Mouse (Mus musculus) mesoderm, embryonic 11.5 days (tissue): ENCODE results near the gene H2-DMb1.

ENCODE experiments used
- DNase-seq: peaks from one replicate; pipeline ENCODE4 v3.0.0-alpha.2; 2012; ENCODE audit warnings: low read depth, low spot score

The H2-DMb1 gene

DNA sequence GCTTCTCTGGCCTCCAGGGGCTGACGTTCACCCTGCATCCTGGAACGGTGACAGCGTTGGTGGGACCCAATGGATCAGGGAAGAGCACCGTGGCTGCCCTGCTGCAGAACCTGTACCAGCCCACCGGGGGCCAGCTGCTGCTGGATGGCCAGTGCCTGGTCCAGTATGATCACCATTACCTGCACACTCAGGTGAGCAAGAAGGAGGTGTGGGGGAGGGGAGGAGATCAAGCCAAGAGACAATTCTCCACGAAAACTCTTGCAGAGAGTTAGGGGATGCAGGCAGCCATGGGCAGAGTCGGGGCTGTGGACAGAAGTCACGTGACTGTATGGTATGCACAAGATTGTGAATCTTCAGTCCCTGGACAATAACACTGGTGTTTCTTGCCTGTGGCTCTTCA lies 40.6 kb downstream of the H2-DMb1 start:
- DNase-seq: no peak

GRCm38 (mm10) chr17:34194723-34195122 lies 41.9 kb downstream of the H2-DMb1 start:
- no peak for DNase-seq

DNA sequence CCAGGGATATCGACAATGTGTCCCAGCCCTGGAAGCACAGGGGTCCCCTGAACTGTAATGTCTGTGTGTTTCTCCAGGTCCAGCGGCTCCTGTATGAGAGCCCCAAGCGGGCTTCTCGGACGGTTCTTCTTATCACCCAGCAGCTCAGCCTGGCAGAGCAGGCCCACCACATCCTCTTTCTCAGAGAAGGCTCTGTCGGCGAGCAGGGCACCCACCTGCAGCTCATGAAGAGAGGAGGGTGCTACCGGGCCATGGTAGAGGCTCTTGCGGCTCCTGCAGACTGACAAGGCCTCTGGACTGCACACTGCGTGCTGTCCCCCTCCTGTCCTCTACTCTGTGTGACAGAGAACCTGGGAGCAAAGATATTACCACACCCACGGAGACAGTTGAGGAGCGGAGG lies 43.6 kb downstream of the H2-DMb1 start:
- DNase-seq: no peak

DNA sequence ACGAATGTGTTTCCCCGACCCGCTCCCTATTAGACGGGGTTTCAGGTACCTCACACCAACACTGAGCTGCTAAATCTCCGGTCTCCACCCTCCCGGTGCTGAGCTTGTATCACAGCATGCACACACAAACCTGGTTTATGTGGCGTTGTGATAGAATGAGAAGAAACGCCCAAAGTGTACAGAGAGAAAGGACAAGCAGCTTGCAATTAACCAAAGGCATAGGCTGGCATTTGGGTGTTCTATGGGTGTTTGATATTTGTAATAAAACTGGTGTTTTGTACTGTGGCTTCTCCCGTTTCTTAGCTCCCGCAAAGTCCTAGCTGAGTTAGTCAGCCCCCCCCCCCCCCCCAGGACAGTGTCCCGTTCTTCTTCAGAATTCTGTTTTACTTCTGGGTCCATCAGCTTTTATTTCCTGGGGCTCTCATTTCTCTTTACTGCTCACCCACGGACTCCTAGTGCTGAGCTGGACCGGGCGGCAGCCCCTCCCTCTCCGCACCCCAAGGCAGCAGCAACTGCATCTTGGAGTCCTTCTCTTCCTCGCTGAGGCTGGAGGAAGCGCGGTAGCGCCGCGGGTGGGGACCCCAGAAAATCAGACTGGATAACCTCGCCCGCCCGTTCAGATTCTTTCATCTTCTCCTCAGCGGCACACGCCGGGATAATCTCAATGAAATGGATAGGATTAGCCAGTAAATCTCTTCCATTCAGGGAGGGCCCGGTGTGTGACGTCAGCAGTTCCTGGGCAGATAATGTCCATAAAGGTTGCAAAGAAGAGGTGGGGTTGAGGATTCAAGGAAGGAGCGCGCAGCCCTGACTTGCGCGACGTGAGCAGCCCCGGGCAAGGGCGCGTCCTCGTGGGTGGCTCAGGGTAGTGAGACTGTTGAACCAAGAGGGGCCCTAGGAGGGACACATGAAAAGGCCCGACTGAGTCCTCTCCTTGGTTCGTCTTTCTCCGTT lies 44.3 kb downstream of the H2-DMb1 start, which contains the start of gene Psmb8:
TSS of gene Psmb8 (plus strand) at position 781 of the 954 bp plus-strand sequence.
- peak; percentile 80 for DNase-seq

GRCm38 (mm10) chr17:34197904-34198520 lies 45.1 kb downstream of the H2-DMb1 start:
- no peak for DNase-seq

DNA sequence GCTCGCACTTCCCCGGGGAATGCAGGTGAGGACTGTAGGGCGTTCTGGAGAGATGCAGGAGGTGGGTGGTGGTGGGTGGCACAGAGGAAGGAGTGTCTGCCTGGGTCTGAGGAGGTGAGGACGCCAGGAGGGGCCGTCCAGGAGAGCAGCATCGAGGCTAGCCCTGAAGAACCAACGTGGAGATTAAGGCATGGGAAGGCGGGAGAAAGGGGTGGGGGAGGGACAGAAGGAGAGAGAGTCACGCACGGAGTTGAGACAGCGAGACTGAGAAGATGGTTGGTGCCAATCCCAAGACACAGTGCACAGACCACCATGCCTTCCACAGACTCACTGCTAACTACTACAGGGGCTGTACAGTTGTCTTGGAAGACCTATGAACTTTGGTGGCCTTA lies 45.6 kb downstream of the H2-DMb1 start:
- no peak for DNase-seq

DNA sequence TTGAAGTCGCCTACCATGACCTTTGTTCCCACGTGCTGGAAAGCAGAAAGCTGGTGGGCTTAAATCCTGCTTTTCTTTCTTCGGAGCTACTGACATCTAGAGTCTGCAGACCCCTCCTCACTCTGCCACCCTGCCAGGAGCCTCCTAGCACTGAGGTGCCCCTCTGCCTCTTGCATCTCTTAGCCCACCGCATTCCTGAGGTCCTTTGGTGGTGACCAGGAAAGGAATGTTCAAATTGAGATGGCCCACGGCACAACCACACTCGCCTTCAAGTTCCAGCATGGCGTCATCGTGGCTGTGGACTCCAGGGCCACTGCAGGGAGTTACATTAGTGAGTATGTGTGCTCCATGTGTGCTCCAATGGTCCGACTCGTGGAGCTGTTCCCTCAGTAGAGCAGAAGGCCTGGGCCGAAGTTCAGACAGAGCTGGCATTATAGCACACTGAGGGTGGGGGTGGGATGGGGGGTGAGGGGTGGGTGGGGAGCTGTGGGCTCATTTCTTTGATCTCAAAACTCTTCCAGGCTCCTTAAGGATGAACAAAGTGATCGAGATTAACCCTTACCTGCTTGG lies 46.3 kb downstream of the H2-DMb1 start:
- no peak for DNase-seq

DNA sequence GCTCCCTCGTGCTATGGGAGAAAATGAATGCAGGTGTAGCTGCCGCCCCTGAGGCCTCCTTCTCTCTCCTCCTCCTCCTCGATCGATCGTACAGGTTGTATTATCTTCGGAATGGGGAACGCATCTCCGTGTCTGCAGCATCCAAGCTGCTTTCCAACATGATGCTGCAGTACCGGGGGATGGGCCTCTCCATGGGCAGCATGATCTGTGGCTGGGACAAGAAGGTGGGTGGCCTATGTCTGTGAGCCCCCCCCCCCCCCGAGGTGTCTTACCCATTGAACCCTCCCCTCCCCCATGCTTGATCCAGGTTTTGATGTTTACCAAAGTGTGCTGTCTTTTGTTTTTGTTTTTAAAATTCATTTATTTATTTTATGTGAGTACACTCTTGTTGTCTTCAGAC lies 47.2 kb downstream of the H2-DMb1 start:
- no peak for DNase-seq

DNA sequence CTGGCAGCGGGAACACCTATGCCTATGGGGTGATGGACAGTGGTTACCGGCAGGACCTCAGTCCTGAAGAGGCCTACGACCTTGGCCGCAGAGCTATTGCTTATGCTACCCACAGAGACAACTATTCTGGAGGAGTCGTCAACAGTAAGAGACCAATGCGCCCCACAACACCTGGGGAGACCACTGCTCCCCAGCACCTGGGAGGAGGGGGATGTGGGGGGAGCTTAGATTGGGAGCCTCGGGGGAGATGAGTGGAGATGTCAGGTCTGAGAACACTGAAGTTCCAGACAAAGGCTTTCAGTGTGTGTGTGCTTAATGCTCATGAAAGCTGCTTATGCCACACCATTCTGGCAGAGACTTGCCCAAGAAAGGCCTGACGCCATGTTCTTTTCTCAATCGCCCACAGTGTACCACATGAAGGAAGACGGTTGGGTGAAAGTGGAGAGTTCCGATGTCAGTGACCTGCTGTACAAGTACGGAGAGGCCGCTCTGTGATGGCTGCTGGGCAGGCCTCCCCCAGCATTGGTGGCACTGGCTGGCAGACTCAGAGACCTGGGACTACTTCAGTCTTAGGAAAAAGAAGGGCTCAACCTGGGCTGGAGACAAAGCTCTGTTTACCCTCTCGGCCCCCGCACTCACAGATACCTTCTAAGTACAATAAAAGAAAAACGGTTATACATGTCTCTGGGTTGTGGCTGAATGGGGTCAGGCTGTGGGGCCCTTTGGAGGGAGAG lies 48.1 kb downstream of the H2-DMb1 start:
- no peak for DNase-seq

GRCm38 (mm10) chr17:34201506-34202055 lies 48.7 kb downstream of the H2-DMb1 start:
- no peak for DNase-seq

DNA sequence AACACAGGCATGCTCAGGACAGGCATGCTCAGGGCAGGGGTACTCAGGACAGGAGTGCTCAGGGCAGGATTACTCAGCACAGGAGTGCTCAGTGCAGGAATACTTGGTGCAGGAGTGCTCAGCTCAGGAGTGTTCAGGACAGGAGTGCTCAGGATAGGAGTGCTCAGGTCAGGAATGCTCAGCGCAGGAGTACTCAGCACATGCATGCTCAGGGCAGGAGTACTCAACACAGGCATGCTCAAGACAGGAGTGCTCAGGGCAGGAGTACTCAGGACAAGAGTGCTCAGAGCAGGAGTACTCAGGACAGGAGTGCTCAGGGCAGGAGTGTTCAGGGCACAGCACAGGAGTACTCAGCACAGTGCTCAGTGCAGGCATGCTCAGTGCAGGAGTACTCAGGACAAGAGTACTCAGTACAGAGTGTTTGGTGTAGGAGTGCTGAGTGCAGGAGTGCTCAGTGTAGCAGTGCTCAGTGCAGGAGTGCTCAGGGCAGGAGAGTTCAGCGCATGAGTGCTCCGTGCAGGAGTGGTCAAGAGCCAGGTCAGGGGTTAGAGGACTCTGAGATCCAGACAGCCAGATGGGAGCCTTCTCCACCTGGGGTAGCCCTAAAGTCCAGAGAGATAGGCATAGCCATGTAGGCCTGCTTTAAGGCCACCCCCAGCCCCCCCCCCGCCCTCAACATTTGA lies 50.0 kb downstream of the H2-DMb1 start:
- no peak for DNase-seq

- no peak for DNase-seq
These were observed 50.6 kb downstream of the H2-DMb1 start, which contains the start of gene Tap2 for GRCm38 (mm10) chr17:34203444-34203843. TSS of gene Tap2 (plus strand) at chr17:34203527.

- peak; percentile 81 for DNase-seq
These were observed 51.6 kb downstream of the H2-DMb1 start for GRCm38 (mm10) chr17:34204303-34205010.

GRCm38 (mm10) chr17:34205021-34205745 lies 52.3 kb downstream of the H2-DMb1 start:
- DNase-seq: no peak

- no peak for DNase-seq
These were observed 52.9 kb downstream of the H2-DMb1 start for GRCm38 (mm10) chr17:34205746-34206176.

- no peak for DNase-seq
These were observed 53.9 kb downstream of the H2-DMb1 start for GRCm38 (mm10) chr17:34206731-34207130.

GRCm38 (mm10) chr17:34207456-34207855 lies 54.6 kb downstream of the H2-DMb1 start:
- no peak for DNase-seq

- no peak for DNase-seq
These were observed 55.0 kb downstream of the H2-DMb1 start for GRCm38 (mm10) chr17:34207866-34208265.

- no peak for DNase-seq
These were observed 55.5 kb downstream of the H2-DMb1 start for GRCm38 (mm10) chr17:34208421-34208820.
